Mouse (Mus musculus): Measurements from ENCODE around the gene Gsn. TPM values are rescaled to one million over a fixed set of nuclear protein-coding genes. Genes with fewer than 3 reads are reported as not detected.

Gsn gene
- polyA plus RNA-seq, 1 experiment from 2014 or later, result 16.7 TPM

- Histone ChIP-seq H3K27me3 (replicated peaks; ENCODE audit: control insufficient read depth, insufficient read depth, low read length) (no peaks in the 10 kb centered on the region), H3K4me3 (replicated peaks; ENCODE audit: low read length) (no peak overlapping the region), H3K4me2 (ENCODE audit: low read length) (no peak overlapping the region), H3K4me1 (replicated peaks; ENCODE audit: control insufficient read depth, insufficient read depth, low read length) (peaks cover 7% of the 10 kb centered on the region), H3K9me3 (ENCODE audit: control insufficient read depth, low read length) (no peaks in the 10 kb centered on the region), H3K9ac (replicated peaks; ENCODE audit: low read depth, low read length) (no peak overlapping the region), H3K36me3 (ENCODE audit: control insufficient read depth, insufficient read depth) (no peaks in the 10 kb centered on the region), H3K27ac (ENCODE audit: low read length) (no peak overlapping the region)
- ATAC-seq, result no peak
- 62% methylated on average over 10 of the region's 10 CpGs for WGBS
Observed at GRCm38 (mm10) chr2:35327583-35327982, 71.4 kb downstream of the Gsn start.

- Histone ChIP-seq H3K4me3 (replicated peaks; ENCODE audit: low read length) (no peak overlapping the region), H3K36me3 (ENCODE audit: control insufficient read depth, insufficient read depth) (no peaks in the 10 kb centered on the region), H3K9me3 (ENCODE audit: control insufficient read depth, low read length) (no peaks in the 10 kb centered on the region), H3K4me1 (replicated peaks; ENCODE audit: control insufficient read depth, insufficient read depth, low read length) (peaks cover 1% of the 10 kb centered on the region; the same call in 1 of the 2 replicates), H3K9ac (replicated peaks; ENCODE audit: low read depth, low read length) (no peak overlapping the region), H3K4me2 (ENCODE audit: low read length) (no peak overlapping the region), H3K27ac (ENCODE audit: low read length) (no peak overlapping the region), H3K27me3 (replicated peaks; ENCODE audit: control insufficient read depth, insufficient read depth, low read length) (no peaks in the 10 kb centered on the region)
- no peak for ATAC-seq
- WGBS, result 31% methylated on average over 11 of the region's 11 CpGs
Observed at GRCm38 (mm10) chr2:35328064-35328792, 72.0 kb downstream of the Gsn start.

DNA sequence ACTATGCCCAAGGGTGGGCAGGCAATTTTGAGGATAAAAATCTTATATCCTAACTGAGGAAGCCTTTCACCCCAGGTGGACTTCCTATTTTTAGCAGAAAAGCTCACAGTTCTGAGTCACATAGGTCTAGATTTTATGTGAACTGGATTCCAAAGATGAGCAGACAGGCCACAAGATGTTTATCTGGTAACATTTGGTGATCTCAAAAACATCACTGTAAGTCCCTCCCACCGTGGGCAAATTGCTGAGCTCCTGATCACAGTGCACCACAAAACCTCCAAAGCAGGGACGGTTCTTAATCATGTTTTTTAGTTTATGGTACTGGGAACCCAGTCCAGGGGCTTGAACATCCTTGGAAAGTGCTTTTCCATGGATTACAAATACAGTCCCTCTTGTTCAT is 72.9 kb downstream of the Gsn start:
- Histone ChIP-seq H3K4me1 (replicated peaks; ENCODE audit: control insufficient read depth, insufficient read depth, low read length) (no peaks in the 10 kb centered on the region), H3K36me3 (ENCODE audit: control insufficient read depth, insufficient read depth) (no peaks in the 10 kb centered on the region), H3K9ac (replicated peaks; ENCODE audit: low read depth, low read length) (no peak overlapping the region), H3K4me2 (ENCODE audit: low read length) (no peak overlapping the region), H3K27ac (ENCODE audit: low read length) (no peak overlapping the region), H3K27me3 (replicated peaks; ENCODE audit: control insufficient read depth, insufficient read depth, low read length) (no peaks in the 10 kb centered on the region), H3K9me3 (ENCODE audit: control insufficient read depth, low read length) (no peaks in the 10 kb centered on the region), H3K4me3 (replicated peaks; ENCODE audit: low read length) (no peak overlapping the region)
- 84% methylated on average over 2 of the region's 2 CpGs for WGBS
- ATAC-seq, result no peak

DNA sequence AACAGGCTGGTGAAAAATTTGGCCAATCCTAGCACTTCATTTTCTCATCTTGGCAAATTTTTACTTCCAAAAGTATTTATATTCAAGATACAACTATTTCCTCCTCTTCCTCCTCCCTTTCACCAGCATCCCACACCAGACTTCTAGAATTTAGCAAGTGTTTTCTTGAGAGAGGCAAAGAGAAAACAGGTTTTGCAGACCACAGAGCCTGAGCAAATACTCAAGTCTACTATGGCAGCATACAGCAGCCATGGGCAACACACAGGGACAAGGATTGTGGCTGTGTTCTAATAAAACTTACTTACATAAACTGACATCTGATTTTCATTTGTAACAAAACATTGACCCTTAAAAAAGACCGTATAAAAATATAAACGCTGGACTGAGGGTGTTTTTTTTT is 75.0 kb downstream of the Gsn start:
- Histone ChIP-seq H3K27me3 (replicated peaks; ENCODE audit: control insufficient read depth, insufficient read depth, low read length) (no peaks in the 10 kb centered on the region), H3K27ac (ENCODE audit: low read length) (no peak overlapping the region), H3K4me2 (ENCODE audit: low read length) (no peak overlapping the region), H3K9ac (replicated peaks; ENCODE audit: low read depth, low read length) (no peak overlapping the region), H3K4me1 (replicated peaks; ENCODE audit: control insufficient read depth, insufficient read depth, low read length) (peaks cover 6% of the 10 kb centered on the region; the same call in 1 of the 2 replicates), H3K4me3 (replicated peaks; ENCODE audit: low read length) (no peak overlapping the region), H3K9me3 (ENCODE audit: control insufficient read depth, low read length) (no peaks in the 10 kb centered on the region), H3K36me3 (ENCODE audit: control insufficient read depth, insufficient read depth) (no peaks in the 10 kb centered on the region)
- WGBS, result 71% methylated on average over 2 of the region's 2 CpGs
- ATAC-seq, result no peak

DNA sequence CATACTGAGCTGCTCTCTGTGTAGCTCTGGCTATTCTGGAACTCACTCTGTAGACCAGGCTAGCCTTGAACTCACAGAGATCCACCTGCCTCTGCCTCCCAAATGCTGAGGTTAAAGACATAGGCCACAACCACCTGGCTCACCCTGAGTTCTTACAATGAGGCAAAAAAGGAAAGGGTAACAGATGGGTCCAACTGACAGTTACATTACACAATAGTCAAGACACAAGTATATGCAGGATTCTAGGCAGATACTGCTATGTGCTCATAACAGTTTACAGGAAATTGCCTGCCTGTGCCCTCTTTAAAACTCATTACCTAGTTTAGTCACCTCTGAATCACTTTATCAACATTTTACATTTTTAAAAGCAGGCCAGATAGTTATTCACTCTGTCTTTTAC is 77.5 kb downstream of the Gsn start:
- H3K36me3 ChIP-seq (ENCODE audit: control insufficient read depth, insufficient read depth), result no peaks in the 10 kb centered on the region
- H3K27ac ChIP-seq (ENCODE audit: low read length), result no peak overlapping the region
- H3K27me3 ChIP-seq (replicated peaks; ENCODE audit: control insufficient read depth, insufficient read depth, low read length), result no peaks in the 10 kb centered on the region
- no peak overlapping the region for H3K9ac ChIP-seq (replicated peaks; ENCODE audit: low read depth, low read length)
- ATAC-seq, result no peak
- no peak overlapping the region for H3K4me3 ChIP-seq (replicated peaks; ENCODE audit: low read length)
- H3K4me1 ChIP-seq (replicated peaks; ENCODE audit: control insufficient read depth, insufficient read depth, low read length), result peaks cover 6% of the 10 kb centered on the region; the same call in 1 of the 2 replicates
- no peak overlapping the region for H3K4me2 ChIP-seq (ENCODE audit: low read length)
- H3K9me3 ChIP-seq (ENCODE audit: control insufficient read depth, low read length), result no peaks in the 10 kb centered on the region

DNA sequence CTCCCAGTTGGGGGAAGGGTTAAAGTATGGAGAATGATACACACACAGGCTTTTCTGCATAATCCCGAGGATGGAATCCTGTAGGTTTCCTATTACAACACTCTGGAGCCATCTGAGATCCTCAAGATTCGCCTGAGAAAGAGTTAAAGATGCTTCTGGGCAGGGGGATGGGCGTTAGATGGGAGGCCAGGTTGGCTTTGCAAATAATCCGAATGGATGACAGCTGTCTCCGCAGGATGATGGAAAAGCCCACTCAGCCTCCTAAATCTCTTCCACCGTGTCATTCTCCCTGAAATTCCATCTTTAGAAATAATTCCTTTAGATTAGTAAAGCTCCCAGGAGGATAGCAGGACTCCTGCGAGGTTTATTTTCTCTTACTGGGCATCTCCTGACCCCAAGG is 79.4 kb downstream of the Gsn start:
- Histone ChIP-seq H3K9me3 (ENCODE audit: control insufficient read depth, low read length) (no peaks in the 10 kb centered on the region), H3K27me3 (replicated peaks; ENCODE audit: control insufficient read depth, insufficient read depth, low read length) (no peaks in the 10 kb centered on the region), H3K4me3 (replicated peaks; ENCODE audit: low read length) (no peak overlapping the region), H3K36me3 (ENCODE audit: control insufficient read depth, insufficient read depth) (no peaks in the 10 kb centered on the region), H3K9ac (replicated peaks; ENCODE audit: low read depth, low read length) (no peak overlapping the region), H3K4me2 (ENCODE audit: low read length) (peak overlapping the region; percentile 95), H3K27ac (ENCODE audit: low read length) (no peak overlapping the region), H3K4me1 (replicated peaks; ENCODE audit: control insufficient read depth, insufficient read depth, low read length) (peaks cover 6% of the 10 kb centered on the region; the same call in 1 of the 2 replicates)
- no peak for ATAC-seq
- 11% methylated on average over 7 of the region's 7 CpGs for WGBS

DNA sequence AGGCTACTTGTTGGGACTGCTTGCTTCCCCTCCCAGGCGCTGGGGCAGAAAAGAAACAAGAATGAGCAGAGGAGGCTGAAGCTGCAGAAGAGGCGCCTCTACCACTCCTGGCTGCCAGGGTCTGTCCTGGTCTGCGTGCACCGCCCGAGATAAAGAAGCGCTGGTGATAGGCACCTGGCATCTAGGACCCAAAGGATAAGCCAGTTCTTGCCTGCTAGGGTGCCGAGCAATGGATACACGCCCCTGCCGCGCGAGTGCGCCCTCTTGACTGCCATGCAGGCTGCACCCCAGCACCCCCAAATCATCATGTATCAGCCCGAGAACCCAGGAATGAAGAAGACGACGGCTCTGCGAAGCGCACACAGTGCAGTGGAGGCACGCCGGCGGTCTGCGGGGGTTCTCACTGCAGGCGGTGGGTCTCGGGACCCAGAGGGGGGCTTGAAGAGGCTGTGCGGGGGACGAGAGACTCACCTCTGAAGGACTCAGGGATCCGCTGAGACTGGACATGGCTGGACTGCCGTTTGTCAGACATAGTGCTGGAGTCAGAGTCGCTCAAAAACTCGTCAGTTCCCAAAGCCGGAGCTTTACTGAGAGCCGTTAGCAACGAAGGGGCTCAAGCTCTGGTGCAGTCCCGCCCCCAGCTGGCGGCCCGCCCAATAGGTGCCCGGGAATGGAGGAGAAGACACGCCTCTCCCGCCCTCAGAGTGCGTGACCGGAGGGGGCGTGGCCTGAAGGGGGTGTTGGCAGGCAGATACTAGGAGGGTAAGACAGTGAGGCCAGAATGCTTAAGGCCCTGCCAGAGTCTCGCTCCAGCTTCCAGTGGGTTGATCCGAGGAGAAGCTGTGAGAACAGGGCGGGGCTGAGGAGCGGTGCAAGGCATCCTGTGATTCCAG is 80.5 kb downstream of the Gsn start, which contains the start of gene Stom:
TSS of gene Stom (minus strand) at position 589 of the 893 bp plus-strand sequence.
- H3K4me2 ChIP-seq (ENCODE audit: low read length), result peak within 1 kb of the TSS; percentile 95
- under 1% methylated on average over 45 of the region's 45 CpGs for WGBS
- H3K27me3 ChIP-seq (replicated peaks; ENCODE audit: control insufficient read depth, insufficient read depth, low read length), result no peaks in the 10 kb centered on the region
- peak within 1 kb of the TSS; percentile 66 for H3K9ac ChIP-seq (replicated peaks; ENCODE audit: low read depth, low read length)
- H3K9me3 ChIP-seq (ENCODE audit: control insufficient read depth, low read length), result no peaks in the 10 kb centered on the region
- peak within 1 kb of the TSS; percentile 71 for H3K4me3 ChIP-seq (replicated peaks; ENCODE audit: low read length)
- peaks cover 6% of the 10 kb centered on the region; the same call in 1 of the 2 replicates for H3K4me1 ChIP-seq (replicated peaks; ENCODE audit: control insufficient read depth, insufficient read depth, low read length)
- ATAC-seq, result peak; percentile 99
- peak within 1 kb of the TSS; percentile 23; the same call in 1 of the 2 replicates for H3K27ac ChIP-seq (ENCODE audit: low read length)
- no peaks in the 10 kb centered on the region for H3K36me3 ChIP-seq (ENCODE audit: control insufficient read depth, insufficient read depth)

DNA sequence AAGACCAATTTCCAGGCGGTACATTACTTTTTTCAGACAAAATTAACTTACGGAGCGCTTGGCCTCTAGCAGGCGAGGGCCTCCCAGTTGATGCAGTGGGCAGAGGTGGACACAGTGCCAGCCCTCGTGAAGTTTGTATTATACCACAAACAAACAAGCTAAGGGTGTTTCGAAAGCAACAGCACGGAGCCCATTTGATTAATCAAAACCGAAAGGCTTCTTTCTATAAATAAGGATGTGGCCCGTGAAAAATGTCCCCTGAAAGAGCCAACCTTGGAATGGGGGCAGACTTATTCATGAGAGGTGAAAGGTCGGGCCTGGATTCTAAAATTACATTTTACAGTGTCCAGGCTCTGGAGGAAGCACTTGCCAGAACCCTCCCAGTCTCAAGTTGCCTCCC is 81.2 kb downstream of the Gsn start:
- Histone ChIP-seq H3K27ac (ENCODE audit: low read length) (no peak overlapping the region), H3K4me3 (replicated peaks; ENCODE audit: low read length) (peak overlapping the region; percentile 71), H3K4me1 (replicated peaks; ENCODE audit: control insufficient read depth, insufficient read depth, low read length) (peaks cover 6% of the 10 kb centered on the region; the same call in 1 of the 2 replicates), H3K4me2 (ENCODE audit: low read length) (peak overlapping the region; percentile 95), H3K9me3 (ENCODE audit: control insufficient read depth, low read length) (no peaks in the 10 kb centered on the region), H3K27me3 (replicated peaks; ENCODE audit: control insufficient read depth, insufficient read depth, low read length) (no peaks in the 10 kb centered on the region), H3K36me3 (ENCODE audit: control insufficient read depth, insufficient read depth) (no peaks in the 10 kb centered on the region), H3K9ac (replicated peaks; ENCODE audit: low read depth, low read length) (peak overlapping the region; percentile 66; the same call in 1 of the 2 replicates)
- no peak for ATAC-seq
- WGBS, result 38% methylated on average over 10 of the region's 10 CpGs

DNA sequence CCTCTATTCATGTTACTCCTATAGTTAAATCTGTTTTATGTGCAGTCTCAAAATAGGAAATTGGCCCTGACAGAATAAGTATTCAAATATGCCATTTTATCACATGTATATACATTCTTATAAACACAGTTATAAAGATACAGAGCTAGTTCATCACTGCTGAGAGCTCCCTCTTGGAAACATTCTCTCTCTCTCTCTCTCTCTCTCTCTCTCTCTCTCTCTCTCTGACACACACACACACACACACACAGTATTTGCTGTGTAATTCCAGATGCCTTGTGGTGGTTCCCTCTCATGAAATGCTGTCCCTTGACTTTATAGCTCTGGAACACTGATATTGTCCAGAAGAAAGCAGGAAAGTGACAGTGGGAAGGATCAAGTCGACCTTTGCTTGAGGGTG is 81.9 kb downstream of the Gsn start:
- Histone ChIP-seq H3K36me3 (ENCODE audit: control insufficient read depth, insufficient read depth) (no peaks in the 10 kb centered on the region), H3K9ac (replicated peaks; ENCODE audit: low read depth, low read length) (no peak overlapping the region), H3K4me1 (replicated peaks; ENCODE audit: control insufficient read depth, insufficient read depth, low read length) (peaks cover 6% of the 10 kb centered on the region; the same call in 1 of the 2 replicates), H3K4me2 (ENCODE audit: low read length) (no peak overlapping the region), H3K4me3 (replicated peaks; ENCODE audit: low read length) (no peak overlapping the region), H3K27ac (ENCODE audit: low read length) (no peak overlapping the region), H3K27me3 (replicated peaks; ENCODE audit: control insufficient read depth, insufficient read depth, low read length) (no peaks in the 10 kb centered on the region), H3K9me3 (ENCODE audit: control insufficient read depth, low read length) (no peaks in the 10 kb centered on the region)
- no peak for ATAC-seq
- WGBS, result 88% methylated on average over 1 of the region's 1 CpGs
